Mouse (Mus musculus) thymus, postnatal 0 days (tissue): ENCODE measurements around the gene Hivep2. TPM values are rescaled to one million over a fixed set of nuclear protein-coding genes. Genes with fewer than 3 reads are reported as not detected.

Experiments
- DNase-seq: peaks from one replicate; pipeline ENCODE4 v3.0.0-alpha.2; 2015; ENCODE audit warnings: low spot score
- polyA plus RNA-seq: library from polyadenylated mRNA; unstranded; fragments of >200 nt; fragmentation: Nextera tagmentation; extraction: Ambion mirVana; gene quantifications from 2 replicates; pipeline ENCODE4 v1.2.1, GENCODE M21; 2015

Gene Hivep2
- polyA plus RNA-seq, result 13.1 and 14.5 TPM in 2 replicates

- DNase-seq, result peak; percentile 67
Measured at GRCm38 (mm10) chr10:13965974-13966829, at the start of gene Hivep2. Hivep2 (plus strand) TSS chr10:13966075.

- no peak for DNase-seq
Measured at GRCm38 (mm10) chr10:13916645-13917342, 49.1 kb upstream of the Hivep2 start.

GRCm38 (mm10) chr10:13921641-13922385 is 44.1 kb upstream of the Hivep2 start:
- no peak for DNase-seq

GRCm38 (mm10) chr10:13929306-13929705 is 36.6 kb upstream of the Hivep2 start:
- peak; percentile 46 for DNase-seq

GRCm38 (mm10) chr10:13932147-13932546 is 33.7 kb upstream of the Hivep2 start:
- no peak for DNase-seq

- DNase-seq, result no peak
Measured at GRCm38 (mm10) chr10:13933320-13933719, 32.6 kb upstream of the Hivep2 start.

GRCm38 (mm10) chr10:13935646-13936045 is 30.2 kb upstream of the Hivep2 start:
- DNase-seq, result no peak

GRCm38 (mm10) chr10:13941406-13941805 is 24.5 kb upstream of the Hivep2 start:
- DNase-seq, result no peak

- DNase-seq, result no peak
Measured at GRCm38 (mm10) chr10:13943706-13944105, 22.2 kb upstream of the Hivep2 start.

GRCm38 (mm10) chr10:13946498-13946897 is 19.4 kb upstream of the Hivep2 start:
- DNase-seq, result no peak

GRCm38 (mm10) chr10:13962965-13963364 is 2.9 kb upstream of the Hivep2 start:
- DNase-seq, result no peak

GRCm38 (mm10) chr10:13963908-13964500 is 1.9 kb upstream of the Hivep2 start:
- peak; percentile 10 for DNase-seq

- peak; percentile 91 for DNase-seq
Measured at GRCm38 (mm10) chr10:13964501-13965281, 1.2 kb upstream of the Hivep2 start.

GRCm38 (mm10) chr10:13965316-13965973 is 430 bp upstream of the Hivep2 start:
- DNase-seq, result peak; percentile 79

- DNase-seq, result no peak
Measured at GRCm38 (mm10) chr10:13966830-13967450, 1.1 kb downstream of the Hivep2 start.

- peak; percentile 94 for DNase-seq
Measured at GRCm38 (mm10) chr10:13967451-13968233, 1.8 kb downstream of the Hivep2 start.

GRCm38 (mm10) chr10:13968234-13968555 is 2.3 kb downstream of the Hivep2 start:
- DNase-seq, result peak; percentile 72

GRCm38 (mm10) chr10:13968989-13969388 is 3.1 kb downstream of the Hivep2 start:
- DNase-seq, result peak; percentile 50

GRCm38 (mm10) chr10:13970321-13970720 is 4.4 kb downstream of the Hivep2 start:
- DNase-seq, result peak; percentile 40
